Mouse (Mus musculus) kidney, postnatal 0 days (tissue): ENCODE data around the gene Asb13. TPM values are rescaled to one million over a fixed set of nuclear protein-coding genes. Genes with fewer than 3 reads are reported as not detected.

Experiments used
- ATAC-seq: fragments of 200-750 bp; cut with Nextera tagmentation; replicated peaks from 2 replicates; pipeline ENCODE4 v1.8.0; 2017; ENCODE audit warnings: low read depth, moderate number of reproducible peaks, moderate TSS enrichment, moderate library complexity; ENCODE audit not compliant: low FRiP score
- DNase-seq: peaks from one replicate; pipeline ENCODE4 v3.0.0-alpha.2; 2016; ENCODE audit warnings: low spot score
- H3K27ac ChIP-seq: fragments of 300-500 bp; sonication (generic); 2 replicates; pipeline ENCODE4 v1.5.1; 2014; ENCODE audit warnings: mild to moderate bottlenecking
- H3K27me3 ChIP-seq: fragments of 300-500 bp; sonication (generic); 2 replicates; pipeline ENCODE4 v1.6.1; 2014; ENCODE audit warnings: low read length, mixed read lengths; ENCODE audit not compliant: insufficient read depth
- H3K36me3 ChIP-seq: fragments of 300-500 bp; sonication (generic); 2 replicates; pipeline ENCODE4 v1.6.1; 2014; ENCODE audit warnings: low read length, mixed read lengths; ENCODE audit not compliant: insufficient read depth
- H3K4me1 ChIP-seq: fragments of 300-500 bp; sonication (generic); replicated peaks from 2 replicates; pipeline ENCODE4 v1.6.1; 2014; ENCODE audit warnings: antibody characterized with exemption, low read length, mixed read lengths; ENCODE audit not compliant: insufficient read depth
- H3K4me2 ChIP-seq: fragments of 300-500 bp; sonication (generic); 2 replicates; pipeline ENCODE4 v1.6.1; 2014; ENCODE audit warnings: mild to moderate bottlenecking, low read length, moderate library complexity, mixed read lengths
- H3K4me3 ChIP-seq: fragments of 300-500 bp; sonication (generic); replicated peaks from 2 replicates; pipeline ENCODE4 v1.5.1; 2014; ENCODE audit warnings: low read depth, low read length
- H3K9ac ChIP-seq: fragments of 300-500 bp; sonication (generic); 2 replicates; pipeline ENCODE4 v1.6.1; 2014; ENCODE audit warnings: low read depth, low read length
- H3K9me3 ChIP-seq: fragments of 300-500 bp; sonication (generic); replicated peaks from 2 replicates; pipeline ENCODE4 v1.6.1; 2016; ENCODE audit warnings: low read length, inconsistent platforms, mixed read lengths
- CTCF ChIP-seq: IDR thresholded peaks from 2 replicates; pipeline ENCODE4 v1.5.1; 2016; ENCODE audit warnings: antibody characterized with exemption, low read depth, mild to moderate bottlenecking, moderate library complexity
- WGBS: fragments of 180-500 bp; shearing (Covaris S2); extraction: QIAGEN DNeasy Blood & Tissue Kit; methylation state at CpG from one replicate; pipeline ENCODE4 v1.1.7; 2014; 5-methylcytosine and 5-hydroxymethylcytosine counted together
- polyA plus RNA-seq: library from polyadenylated mRNA; unstranded; fragments of >200 nt; fragmentation: Nextera tagmentation; extraction: Ambion mirVana; gene quantifications from 2 replicates; pipeline ENCODE4 v1.2.1, GENCODE M21; 2015

Asb13 gene
- polyA plus RNA-seq, 1 experiment from 2014 or later = 9.2 TPM

DNA sequence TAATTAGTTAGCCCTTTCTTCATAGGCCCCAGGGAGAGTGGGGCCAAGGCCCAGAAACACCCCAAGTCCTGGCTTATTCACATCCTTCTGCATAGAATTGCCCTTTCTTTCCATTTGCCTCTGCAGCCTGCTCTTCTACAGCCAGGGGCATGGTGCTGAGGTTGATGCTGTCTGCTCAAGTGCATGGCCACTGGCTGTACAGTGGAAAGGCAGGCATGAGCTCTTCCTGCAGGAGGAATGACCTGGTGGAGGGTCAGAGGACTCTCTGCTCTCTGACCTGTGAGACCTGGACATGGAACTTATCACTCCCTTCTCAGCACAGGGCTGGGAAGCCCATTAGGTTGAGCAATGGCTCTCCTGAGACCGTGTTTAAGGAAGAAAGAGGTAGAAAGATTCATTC is 35.8 kb downstream of the Asb13 start:
- Histone ChIP-seq H3K4me2 (no peak overlapping the region), H3K9me3 (no peaks in the 10 kb centered on the region), H3K36me3 (no peaks in the 10 kb centered on the region), H3K4me1 (no peaks in the 10 kb centered on the region), H3K9ac (no peak overlapping the region), H3K27ac (no peak overlapping the region; the same call in 1 of the 2 replicates), H3K4me3 (no peak overlapping the region), H3K27me3 (no peaks in the 10 kb centered on the region)
- DNase-seq = no peak
- ATAC-seq = no peak; the same call in 1 of the 2 replicates
- 94% methylated on average over 1 of the region's 1 CpGs for WGBS
- TF ChIP-seq CTCF = no peak; the same call in 1 of the 2 replicates

DNA sequence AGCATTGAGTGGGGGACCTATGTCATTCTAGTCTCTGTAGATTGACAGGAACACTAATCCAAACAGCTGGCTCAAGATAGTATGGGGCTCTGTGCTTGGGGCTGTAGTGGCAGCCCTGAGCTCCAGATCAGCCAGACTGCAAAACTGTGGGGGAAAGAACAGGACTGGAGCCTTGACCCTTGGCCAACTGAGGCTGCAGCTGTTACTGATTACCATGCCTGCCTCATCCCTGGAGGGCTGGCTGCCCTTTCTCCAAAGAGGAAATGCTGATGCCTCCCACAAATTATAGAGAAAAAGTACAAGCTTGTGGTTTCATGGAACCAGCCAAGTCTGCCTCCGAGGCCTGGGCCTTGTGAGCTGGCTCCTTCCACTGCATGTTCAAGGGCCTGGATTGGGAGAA is 36.2 kb downstream of the Asb13 start:
- peak overlapping the region; percentile 10; the same call in 1 of the 2 replicates for H3K27ac ChIP-seq
- ATAC-seq (peak; percentile 71), DNase-seq (no peak)
- no peak for TF ChIP-seq CTCF
- no peak overlapping the region for H3K9ac ChIP-seq
- H3K4me3 ChIP-seq = no peak overlapping the region
- H3K4me2 ChIP-seq = no peak overlapping the region
- no peaks in the 10 kb centered on the region for H3K27me3 ChIP-seq
- H3K36me3 ChIP-seq = no peaks in the 10 kb centered on the region
- no peaks in the 10 kb centered on the region for H3K9me3 ChIP-seq
- H3K4me1 ChIP-seq = no peaks in the 10 kb centered on the region
- WGBS = 68% methylated on average over 1 of the region's 1 CpGs

DNA sequence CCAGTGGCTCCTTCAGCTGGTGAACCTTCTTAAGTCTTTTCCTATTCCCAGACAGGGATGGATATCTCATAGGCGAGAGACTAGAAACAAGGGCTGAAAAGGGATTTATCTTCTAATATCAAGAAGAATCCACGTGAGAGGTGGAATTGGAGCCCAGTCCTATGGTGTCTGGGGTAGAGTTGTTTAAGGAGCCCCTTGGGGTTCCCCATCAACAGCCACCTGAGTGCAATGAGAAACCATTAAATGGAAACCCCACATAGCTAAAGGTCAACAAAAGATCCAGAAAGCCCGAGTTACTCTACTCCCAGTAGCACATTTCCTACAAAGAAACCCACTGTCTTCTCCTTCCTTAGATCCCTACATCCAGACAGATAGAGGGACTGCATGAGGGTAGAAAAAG is 39.3 kb downstream of the Asb13 start:
- H3K4me2 ChIP-seq = no peak overlapping the region
- DNase-seq (no peak), ATAC-seq (no peak)
- H3K4me3 ChIP-seq = no peak overlapping the region
- TF ChIP-seq CTCF = no peak
- 79% methylated on average over 3 of the region's 3 CpGs for WGBS
- H3K9me3 ChIP-seq = no peaks in the 10 kb centered on the region
- no peaks in the 10 kb centered on the region for H3K36me3 ChIP-seq
- H3K4me1 ChIP-seq = no peaks in the 10 kb centered on the region
- H3K27me3 ChIP-seq = no peaks in the 10 kb centered on the region
- no peak overlapping the region for H3K9ac ChIP-seq
- no peak overlapping the region for H3K27ac ChIP-seq

DNA sequence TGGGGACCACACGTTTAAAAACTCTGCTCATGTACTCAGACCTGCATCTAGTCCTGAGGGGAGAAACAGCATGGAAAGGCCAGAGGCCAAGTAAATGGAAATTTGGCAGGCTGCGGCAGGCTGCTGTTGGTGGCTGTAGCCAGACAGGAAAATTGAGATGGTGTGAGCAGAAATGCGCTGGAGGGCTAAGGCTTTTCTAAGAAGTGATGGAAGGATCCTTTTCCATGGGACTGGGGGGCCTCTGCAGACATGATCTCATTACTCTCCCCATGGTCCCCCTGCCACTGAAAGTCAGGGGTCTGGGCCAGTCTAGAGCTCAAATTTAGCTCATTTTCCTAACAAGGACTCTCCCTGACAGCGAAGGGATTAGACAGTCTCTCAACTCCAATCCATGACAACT is 39.8 kb downstream of the Asb13 start:
- ATAC-seq (no peak), DNase-seq (no peak)
- H3K36me3 ChIP-seq = no peaks in the 10 kb centered on the region
- H3K4me2 ChIP-seq = no peak overlapping the region
- 65% methylated on average over 4 of the region's 4 CpGs for WGBS
- H3K4me3 ChIP-seq = no peak overlapping the region
- H3K9ac ChIP-seq = no peak overlapping the region
- H3K9me3 ChIP-seq = no peaks in the 10 kb centered on the region
- no peak overlapping the region for H3K27ac ChIP-seq
- H3K27me3 ChIP-seq = no peaks in the 10 kb centered on the region
- no peaks in the 10 kb centered on the region for H3K4me1 ChIP-seq
- TF ChIP-seq CTCF = no peak

DNA sequence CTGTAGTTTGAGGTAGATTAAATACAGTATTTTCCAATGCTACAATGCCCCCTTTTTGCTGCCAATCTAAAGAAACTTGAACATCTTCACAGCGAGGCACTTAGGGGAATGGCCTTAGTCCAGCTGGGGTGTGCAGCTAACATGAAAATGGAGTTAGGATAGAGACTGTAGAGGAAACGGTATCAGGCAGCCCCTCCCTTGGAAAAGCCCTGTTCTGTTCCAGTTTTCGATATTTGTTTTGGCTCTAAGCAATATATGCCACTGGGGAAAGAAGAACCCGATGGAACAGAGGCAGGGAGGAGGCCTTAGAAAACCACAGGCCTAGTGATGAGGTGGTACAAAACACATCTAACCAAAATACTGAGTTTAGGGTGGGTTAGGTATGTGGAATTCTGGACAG is 42.0 kb downstream of the Asb13 start:
- TF ChIP-seq CTCF = no peak
- H3K9ac ChIP-seq = no peak overlapping the region
- 76% methylated on average over 4 of the region's 4 CpGs for WGBS

DNA sequence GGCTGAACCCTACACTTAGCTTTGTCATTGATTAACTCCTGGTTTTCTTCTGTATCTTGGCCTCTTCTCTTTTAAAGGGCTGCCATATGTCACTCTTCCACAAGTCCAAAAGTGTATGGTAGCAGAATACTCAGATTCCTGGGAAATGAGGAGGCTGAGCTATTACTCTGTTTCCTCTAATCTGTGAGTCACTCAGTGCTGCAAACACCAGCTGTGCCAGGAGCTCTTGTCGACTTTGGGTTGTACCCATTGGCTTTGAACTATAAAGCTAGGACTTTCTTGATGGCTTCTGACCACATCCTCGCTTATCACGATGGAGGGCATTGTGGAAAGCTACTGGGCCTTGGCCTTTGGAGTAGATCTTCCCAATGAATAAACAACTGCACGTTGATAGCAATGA is 45.3 kb downstream of the Asb13 start:
- H3K9me3 ChIP-seq = no peaks in the 10 kb centered on the region
- 86% methylated on average over 4 of the region's 4 CpGs for WGBS
- no peak for TF ChIP-seq CTCF
- no peaks in the 10 kb centered on the region for H3K4me1 ChIP-seq
- DNase-seq (no peak), ATAC-seq (no peak)
- no peak overlapping the region for H3K4me3 ChIP-seq
- no peak overlapping the region for H3K27ac ChIP-seq
- no peaks in the 10 kb centered on the region for H3K27me3 ChIP-seq
- no peak overlapping the region for H3K4me2 ChIP-seq
- H3K36me3 ChIP-seq = no peaks in the 10 kb centered on the region
- no peak overlapping the region for H3K9ac ChIP-seq

More for the DNA sequence above, 42.0 kb downstream of the Asb13 start:
- Histone ChIP-seq H3K36me3 (no peaks in the 10 kb centered on the region), H3K4me1 (no peaks in the 10 kb centered on the region), H3K27ac (no peak overlapping the region), H3K4me2 (no peak overlapping the region), H3K27me3 (no peaks in the 10 kb centered on the region), H3K9me3 (no peaks in the 10 kb centered on the region), H3K4me3 (no peak overlapping the region)
- no peak for DNase-seq
- no peak for ATAC-seq

DNA sequence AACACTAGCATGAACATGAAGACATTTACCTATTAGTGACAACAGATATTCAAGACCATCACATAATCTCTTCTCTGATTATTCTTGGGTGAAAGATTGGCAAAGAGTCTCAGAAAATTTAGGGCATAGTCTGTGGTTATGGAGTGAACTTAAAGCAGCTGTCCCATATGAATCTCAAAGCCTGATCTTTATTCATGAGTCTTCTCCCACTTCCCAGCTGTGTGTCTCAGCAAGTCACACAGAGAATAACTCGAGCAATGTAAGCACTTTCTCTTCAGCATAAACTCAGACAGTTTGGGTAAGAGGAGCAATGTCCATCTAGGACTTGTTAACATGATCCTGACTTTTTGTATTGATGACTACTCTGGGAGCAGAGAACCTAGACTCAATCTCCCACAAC is 52.5 kb downstream of the Asb13 start:
- no peaks in the 10 kb centered on the region for H3K9me3 ChIP-seq
- no peaks in the 10 kb centered on the region for H3K4me1 ChIP-seq
- TF ChIP-seq CTCF = no peak
- DNase-seq (no peak), ATAC-seq (no peak)
- no peaks in the 10 kb centered on the region for H3K27me3 ChIP-seq
- H3K27ac ChIP-seq = no peak overlapping the region
- H3K36me3 ChIP-seq = no peaks in the 10 kb centered on the region
- 68% methylated on average over 1 of the region's 1 CpGs for WGBS
- no peak overlapping the region for H3K4me2 ChIP-seq
- no peak overlapping the region for H3K4me3 ChIP-seq
- H3K9ac ChIP-seq = no peak overlapping the region
